Mouse (Mus musculus) limb, embryonic 13.5 days (tissue): ENCODE data around the gene Gm11733. TPM values are rescaled to one million over a fixed set of nuclear protein-coding genes. Genes with fewer than 3 reads are reported as not detected.

Experiments used
- ATAC-seq: fragments of 200-750 bp; cut with Nextera tagmentation; 2 replicates; pipeline ENCODE4 v1.8.0; 2017; ENCODE audit warnings: low read depth, moderate number of reproducible peaks, moderate TSS enrichment; ENCODE audit not compliant: low FRiP score
- H3K27ac ChIP-seq: fragments of 300-500 bp; sonication (generic); 2 replicates; pipeline ENCODE4 v1.5.1; 2015; ENCODE audit warnings: inconsistent platforms, mild to moderate bottlenecking, moderate library complexity
- H3K27me3 ChIP-seq: fragments of 300-500 bp; sonication (generic); 2 replicates; pipeline ENCODE4 v1.6.1; 2015; ENCODE audit warnings: mild to moderate bottlenecking, inconsistent platforms
- H3K36me3 ChIP-seq: fragments of 300-500 bp; sonication (generic); 2 replicates; pipeline ENCODE4 v1.6.1; 2015; ENCODE audit warnings: inconsistent platforms, mild to moderate bottlenecking, moderate library complexity
- H3K4me1 ChIP-seq: fragments of 300-500 bp; sonication (generic); 2 replicates; pipeline ENCODE4 v1.6.1; 2015; ENCODE audit warnings: inconsistent platforms
- H3K4me2 ChIP-seq: fragments of 300-500 bp; sonication (generic); replicated peaks from 2 replicates; pipeline ENCODE4 v1.6.1; 2015; ENCODE audit warnings: inconsistent platforms, mild to moderate bottlenecking, moderate library complexity
- H3K4me3 ChIP-seq: fragments of 300-500 bp; sonication (generic); 2 replicates; pipeline ENCODE4 v1.5.1; 2015; ENCODE audit warnings: moderate library complexity, mild to moderate bottlenecking, inconsistent platforms
- H3K9ac ChIP-seq: fragments of 300-500 bp; sonication (generic); 2 replicates; pipeline ENCODE4 v1.6.1; 2015; ENCODE audit warnings: mild to moderate bottlenecking, inconsistent platforms
- H3K9me3 ChIP-seq: fragments of 300-500 bp; sonication (generic); 2 replicates; pipeline ENCODE4 v1.6.1; 2016; ENCODE audit warnings: inconsistent platforms
- WGBS: fragments of 180-500 bp; shearing (Covaris S2); methylation state at CpG from one replicate; pipeline ENCODE4 v1.1.7; 2015; 5-methylcytosine and 5-hydroxymethylcytosine counted together
- polyA plus RNA-seq: library from polyadenylated mRNA; unstranded; fragments of >200 nt; fragmentation: Nextera tagmentation; extraction: Ambion mirVana; gene quantifications from 2 replicates; pipeline ENCODE4 v1.2.1, GENCODE M21; 2015

The Gm11733 gene
- polyA plus RNA-seq, 1 experiment from 2014 or later = not detected

- 33% methylated on average over 12 of the region's 12 CpGs for WGBS
- ATAC-seq = no peak
- Histone ChIP-seq H3K9ac (peak overlapping the region; percentile 2; the same call in 1 of the 2 replicates), H3K36me3 (no peaks in the 10 kb centered on the region; the same call in 1 of the 2 replicates), H3K4me1 (peaks cover 56% of the 10 kb centered on the region), H3K9me3 (peaks cover 6% of the 10 kb centered on the region), H3K4me3 (no peak overlapping the region), H3K27ac (peak overlapping the region; percentile 87), H3K4me2 (peak overlapping the region; percentile 46), H3K27me3 (no peaks in the 10 kb centered on the region)
These were observed 4.4 kb upstream of the Gm11733 start for GRCm38 (mm10) chr11:117479746-117480145.

DNA sequence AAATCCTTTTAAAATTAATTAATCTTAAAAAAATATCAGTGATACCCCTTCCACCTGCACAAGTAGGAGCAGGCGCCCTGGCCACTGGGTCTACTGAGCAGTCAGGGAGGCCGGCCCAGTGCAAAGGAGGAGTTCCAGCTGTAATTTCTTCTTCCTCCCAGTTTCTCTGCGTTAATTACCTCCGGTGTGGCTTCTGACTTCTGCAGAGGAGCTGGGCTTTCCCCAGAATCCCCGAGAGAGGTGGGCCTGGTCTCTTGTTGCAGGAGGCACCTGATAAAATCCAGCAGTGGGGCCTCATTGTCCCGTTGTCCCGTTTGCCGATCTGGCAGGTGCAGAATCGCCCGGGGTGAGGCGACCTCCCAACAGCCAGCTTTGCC is 1.9 kb upstream of the Gm11733 start:
- peak overlapping the region; percentile 45; the same call in 1 of the 2 replicates for H3K27ac ChIP-seq
- peak overlapping the region; percentile 64 for H3K4me2 ChIP-seq
- ATAC-seq = no peak
- H3K4me1 ChIP-seq = peaks cover 49% of the 10 kb centered on the region
- peak overlapping the region; percentile 40 for H3K9ac ChIP-seq
- peak overlapping the region; percentile 31 for H3K4me3 ChIP-seq
- no peaks in the 10 kb centered on the region for H3K27me3 ChIP-seq
- 4% methylated on average over 11 of the region's 11 CpGs for WGBS
- peaks cover 5% of the 10 kb centered on the region for H3K9me3 ChIP-seq
- no peaks in the 10 kb centered on the region; the same call in 1 of the 2 replicates for H3K36me3 ChIP-seq

DNA sequence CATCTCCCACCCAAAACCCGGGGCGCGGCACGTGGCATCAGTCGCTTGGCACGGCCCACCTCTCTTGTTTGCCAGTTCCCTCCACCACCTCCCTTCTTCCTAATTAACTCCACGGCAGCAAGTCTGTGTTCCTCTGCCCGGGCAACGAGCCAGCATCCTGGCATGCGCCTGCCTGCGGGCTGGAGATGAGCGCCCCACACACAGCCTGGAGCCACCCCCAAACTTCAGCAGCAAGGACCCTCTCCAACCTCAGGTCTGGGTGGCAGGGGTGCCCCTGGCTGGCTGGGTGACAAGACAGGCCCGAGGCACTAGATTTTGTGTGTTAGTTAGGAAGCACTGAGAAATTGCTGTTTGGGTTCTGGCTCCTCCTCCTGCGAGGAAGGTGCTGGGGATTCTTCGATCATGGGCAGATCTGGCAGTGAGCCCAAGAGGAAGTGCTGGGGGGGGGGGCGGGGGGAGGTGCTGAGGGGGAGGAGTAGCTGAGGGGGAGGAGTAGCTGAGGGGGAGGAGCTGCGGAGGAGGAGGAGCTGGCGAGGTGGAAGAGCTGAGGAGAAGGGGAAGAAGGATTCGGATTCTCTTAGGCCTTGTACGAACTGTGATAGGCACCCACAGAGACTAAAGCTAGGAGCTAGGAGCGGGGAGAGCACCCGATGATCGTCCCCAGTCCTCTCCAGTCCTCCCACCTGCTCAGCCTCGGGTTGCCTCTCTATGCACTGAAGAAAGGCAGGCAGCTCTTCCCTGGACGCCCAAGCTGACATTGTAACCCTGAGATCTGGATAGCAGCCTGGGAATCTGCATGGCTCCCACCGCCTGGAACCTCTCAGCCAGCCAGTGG is 1.3 kb upstream of the Gm11733 start:
- H3K4me1 ChIP-seq = peaks cover 49% of the 10 kb centered on the region
- peak overlapping the region; percentile 43 for H3K9ac ChIP-seq
- H3K4me2 ChIP-seq = peak overlapping the region; percentile 64
- peak; percentile 42; the same call in 1 of the 2 replicates for ATAC-seq
- no peaks in the 10 kb centered on the region for H3K9me3 ChIP-seq
- peak overlapping the region; percentile 31 for H3K4me3 ChIP-seq
- no peaks in the 10 kb centered on the region for H3K36me3 ChIP-seq
- 3% methylated on average over 25 of the region's 26 CpGs for WGBS
- H3K27me3 ChIP-seq = no peaks in the 10 kb centered on the region
- peak overlapping the region; percentile 61; the same call in 1 of the 2 replicates for H3K27ac ChIP-seq

DNA sequence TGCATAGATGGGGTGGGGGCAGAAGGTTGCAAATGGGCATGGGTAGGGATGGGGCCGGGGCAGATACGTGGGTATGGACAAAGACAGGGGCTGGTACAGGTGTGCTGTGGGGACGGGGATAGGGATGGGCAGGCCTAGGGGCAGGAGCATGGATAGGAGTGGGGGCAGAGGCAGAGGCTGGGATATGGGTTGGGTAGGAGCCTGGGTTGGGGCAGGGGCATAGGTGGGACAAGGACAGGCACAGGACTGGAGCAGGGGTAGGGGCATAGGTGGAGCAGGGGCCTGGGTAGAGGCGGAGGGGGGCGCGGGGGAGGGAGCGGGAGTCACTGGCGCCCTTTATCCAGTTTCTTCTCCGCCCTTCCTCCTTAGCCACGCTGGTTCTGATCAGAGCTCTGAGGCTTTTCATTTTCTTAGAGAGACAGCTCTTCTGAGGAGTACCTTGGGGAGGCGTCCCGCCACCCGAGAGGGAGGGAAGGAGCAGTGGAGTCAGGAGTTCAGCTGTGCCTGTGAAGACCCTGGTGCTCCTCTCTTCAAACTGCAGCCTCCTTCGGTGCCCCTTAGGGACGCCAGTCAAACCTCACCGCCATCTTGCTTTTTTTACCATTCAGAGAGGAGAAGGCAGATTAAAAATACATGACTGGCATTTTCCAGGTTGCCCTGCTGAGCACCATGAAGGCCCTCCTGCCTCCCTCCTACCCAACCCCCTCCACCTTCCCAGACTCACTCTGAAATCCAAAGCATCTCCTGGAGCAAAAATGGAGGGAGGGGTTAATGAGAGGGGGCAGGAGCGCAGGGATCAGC is 7.4 kb downstream of the Gm11733 start:
- H3K27me3 ChIP-seq = 0 out of 2 replicates have a peak, but pooled peaks cover 4% of the 10 kb centered on the region
- WGBS = 69% methylated on average over 17 of the region's 17 CpGs
- H3K27ac ChIP-seq = peak overlapping the region; percentile 55; the same call in 1 of the 2 replicates
- no peak overlapping the region for H3K4me2 ChIP-seq
- peaks cover 32% of the 10 kb centered on the region for H3K4me1 ChIP-seq
- H3K9me3 ChIP-seq = peaks cover 8% of the 10 kb centered on the region; the same call in 1 of the 2 replicates
- ATAC-seq = peak; percentile 57; the same call in 1 of the 2 replicates
- H3K4me3 ChIP-seq = no peak overlapping the region
- no peak overlapping the region for H3K9ac ChIP-seq
- H3K36me3 ChIP-seq = no peaks in the 10 kb centered on the region

DNA sequence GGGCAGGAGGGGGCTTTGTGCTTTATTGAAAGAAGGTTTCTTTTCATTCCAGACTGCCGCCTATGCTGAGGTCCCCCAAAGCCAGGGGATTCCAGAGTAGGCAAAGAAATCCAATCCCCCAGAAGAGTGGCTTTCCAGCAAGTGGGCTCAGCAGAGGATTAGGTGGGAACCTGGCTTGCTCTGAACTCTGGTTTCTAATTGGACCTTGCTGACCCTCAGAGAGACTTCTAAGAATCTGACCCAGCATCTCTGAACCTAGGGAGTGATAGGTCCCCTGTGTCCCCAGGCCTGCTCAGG is 8.0 kb downstream of the Gm11733 start:
- ATAC-seq = no peak

GRCm38 (mm10) chr11:117496812-117497211 is 12.6 kb downstream of the Gm11733 start:
- Histone ChIP-seq H3K36me3 (no peaks in the 10 kb centered on the region), H3K9ac (peak overlapping the region; percentile 25; the same call in 1 of the 2 replicates), H3K4me1 (peaks cover 47% of the 10 kb centered on the region), H3K4me2 (peak overlapping the region; percentile 55; the same call in 1 of the 2 replicates), H3K27ac (peak overlapping the region; percentile 85; the same call in 1 of the 2 replicates), H3K9me3 (no peaks in the 10 kb centered on the region), H3K27me3 (0 out of 2 replicates have a peak, but pooled peaks cover 4% of the 10 kb centered on the region), H3K4me3 (no peak overlapping the region)
- ATAC-seq = 0 out of 2 replicates have a peak, but pooled peaks have one; percentile 20
- 17% methylated on average over 4 of the region's 4 CpGs for WGBS

More for the DNA sequence above, 8.0 kb downstream of the Gm11733 start:
- Histone ChIP-seq H3K4me3 (no peak overlapping the region), H3K4me2 (no peak overlapping the region), H3K9me3 (peaks cover 8% of the 10 kb centered on the region; the same call in 1 of the 2 replicates), H3K4me1 (peaks cover 38% of the 10 kb centered on the region), H3K9ac (no peak overlapping the region), H3K27me3 (0 out of 2 replicates have a peak, but pooled peaks cover 4% of the 10 kb centered on the region), H3K36me3 (no peaks in the 10 kb centered on the region), H3K27ac (peak overlapping the region; percentile 55; the same call in 1 of the 2 replicates)
- WGBS = 20% methylated on average over 1 of the region's 1 CpGs

- ATAC-seq = peak; percentile 91
- Histone ChIP-seq H3K36me3 (no peaks in the 10 kb centered on the region), H3K27ac (peak overlapping the region; percentile 85), H3K4me2 (peak overlapping the region; percentile 55), H3K27me3 (0 out of 2 replicates have a peak, but pooled peaks cover 4% of the 10 kb centered on the region), H3K4me1 (peaks cover 40% of the 10 kb centered on the region), H3K9ac (peak overlapping the region; percentile 31), H3K9me3 (no peaks in the 10 kb centered on the region), H3K4me3 (peak overlapping the region; percentile 24)
- 11% methylated on average over 16 of the region's 16 CpGs for WGBS
These were observed 13.3 kb downstream of the Gm11733 start for GRCm38 (mm10) chr11:117497256-117498136.

DNA sequence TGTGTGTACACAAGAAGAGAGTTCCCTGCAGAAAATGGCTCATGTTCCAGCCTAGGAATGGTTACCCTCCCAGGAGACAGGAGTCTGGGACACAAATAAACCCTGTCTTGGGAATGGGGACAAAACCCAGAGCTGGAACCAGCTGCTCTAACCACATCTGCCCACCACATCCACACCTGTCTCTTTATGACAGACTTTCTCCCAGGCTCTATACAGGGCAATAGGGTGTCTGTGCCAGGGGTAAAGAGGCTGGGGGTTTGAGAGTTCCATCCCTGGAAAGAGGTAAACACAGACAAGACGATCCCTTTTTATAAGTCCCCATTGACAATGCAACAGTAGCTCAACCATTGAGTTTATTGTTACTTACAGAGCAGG is 14.0 kb downstream of the Gm11733 start:
- WGBS = 48% methylated on average over 1 of the region's 1 CpGs
- H3K36me3 ChIP-seq = no peaks in the 10 kb centered on the region
- H3K9me3 ChIP-seq = no peaks in the 10 kb centered on the region
- H3K27me3 ChIP-seq = 0 out of 2 replicates have a peak, but pooled peaks cover 4% of the 10 kb centered on the region
- peak overlapping the region; percentile 55 for H3K4me2 ChIP-seq
- peak overlapping the region; percentile 85 for H3K27ac ChIP-seq
- peaks cover 35% of the 10 kb centered on the region for H3K4me1 ChIP-seq
- peak overlapping the region; percentile 24 for H3K4me3 ChIP-seq
- no peak; the same call in 1 of the 2 replicates for ATAC-seq
- peak overlapping the region; percentile 31; the same call in 1 of the 2 replicates for H3K9ac ChIP-seq

GRCm38 (mm10) chr11:117508972-117509371 is 24.8 kb downstream of the Gm11733 start:
- Histone ChIP-seq H3K4me1 (peaks cover 4% of the 10 kb centered on the region; the same call in 1 of the 2 replicates), H3K9ac (no peak overlapping the region), H3K4me3 (no peak overlapping the region), H3K4me2 (no peak overlapping the region), H3K9me3 (0 out of 2 replicates have a peak, but pooled peaks cover 3% of the 10 kb centered on the region), H3K27me3 (no peaks in the 10 kb centered on the region), H3K36me3 (no peaks in the 10 kb centered on the region), H3K27ac (no peak overlapping the region)
- no peak for ATAC-seq
- 96% methylated on average over 4 of the region's 4 CpGs for WGBS

- H3K27me3 ChIP-seq = no peaks in the 10 kb centered on the region
- ATAC-seq = peak; percentile 57
- peaks cover 10% of the 10 kb centered on the region; the same call in 1 of the 2 replicates for H3K4me1 ChIP-seq
- H3K9ac ChIP-seq = no peak overlapping the region
- no peaks in the 10 kb centered on the region for H3K36me3 ChIP-seq
- H3K4me2 ChIP-seq = no peak overlapping the region
- peak overlapping the region; percentile 1; the same call in 1 of the 2 replicates for H3K27ac ChIP-seq
- WGBS = 58% methylated on average over 10 of the region's 10 CpGs
- no peak overlapping the region for H3K4me3 ChIP-seq
- no peaks in the 10 kb centered on the region; the same call in 1 of the 2 replicates for H3K9me3 ChIP-seq
These were observed 31.7 kb downstream of the Gm11733 start for GRCm38 (mm10) chr11:117515718-117516421.
